Mouse (Mus musculus): ENCODE data around the gene Chuk. TPM values are rescaled to one million over a fixed set of nuclear protein-coding genes. Genes with fewer than 3 reads are reported as not detected.
A peak's percentile ranks its signal among the peaks of the same experiment; 100 is the strongest.
"Not testable (repeated sequence)": the region's sequence is repeated elsewhere in the genome, so short reads cannot be mapped to it uniquely, and the experiment has no call there.

The Chuk gene
- polyA plus RNA-seq, 1 experiment from 2014 or later, result 30.8 TPM

- H3K9me3 ChIP-seq (replicated peaks), result no peaks in the 10 kb centered on the region
- 74% methylated on average over 5 of the region's 5 CpGs for WGBS (ENCODE audit: insufficient replicate concordance)
Observed at GRCm38 (mm10) chr19:44132917-44133316, 25.6 kb upstream of the Chuk start.

DNA sequence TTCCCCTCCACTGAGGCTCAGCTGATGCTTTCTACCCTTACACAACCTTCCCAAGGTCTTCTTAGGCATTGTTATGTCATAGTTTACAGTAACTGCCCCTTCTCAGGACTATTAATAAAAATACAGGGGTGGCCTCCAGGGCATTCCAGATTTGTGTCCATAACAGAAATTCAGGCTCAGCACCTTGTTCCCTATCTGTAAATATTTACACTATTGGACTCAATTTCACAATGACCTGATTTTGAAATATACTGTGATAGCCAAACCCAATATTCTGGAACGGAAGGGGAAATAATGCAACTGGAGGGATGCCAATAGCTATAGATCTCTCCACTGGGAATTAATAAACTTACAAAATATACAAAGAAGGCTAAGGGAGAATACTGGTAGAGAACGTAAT lies 21.3 kb upstream of the Chuk start:
- Histone ChIP-seq H3K9ac (no peak overlapping the region), H3K9me3 (replicated peaks) (no peaks in the 10 kb centered on the region), H3K4me2 (no peak overlapping the region), H3K4me1 (peaks cover 8% of the 10 kb centered on the region), H3K4me3 (no peak overlapping the region), H3K27ac (no peak overlapping the region), H3K27me3 (replicated peaks) (no peaks in the 10 kb centered on the region), H3K36me3 (peaks cover 92% of the 10 kb centered on the region)
- 84% methylated on average over 2 of the region's 2 CpGs for WGBS (ENCODE audit: insufficient replicate concordance)
- no peak for ATAC-seq

More at GRCm38 (mm10) chr19:44132917-44133316, 25.6 kb upstream of the Chuk start:
- Histone ChIP-seq H3K4me3 (no peak overlapping the region), H3K4me2 (no peak overlapping the region), H3K36me3 (peaks cover 49% of the 10 kb centered on the region), H3K27me3 (replicated peaks) (no peaks in the 10 kb centered on the region), H3K27ac (no peak overlapping the region), H3K4me1 (peaks cover 25% of the 10 kb centered on the region), H3K9ac (no peak overlapping the region)
- no peak for ATAC-seq

- ATAC-seq, result no peak
- Histone ChIP-seq H3K4me3 (no peak overlapping the region), H3K9me3 (replicated peaks) (no peaks in the 10 kb centered on the region), H3K27me3 (replicated peaks) (no peaks in the 10 kb centered on the region), H3K27ac (no peak overlapping the region), H3K9ac (no peak overlapping the region), H3K4me1 (0 out of 2 replicates have a peak, but pooled peaks cover 1% of the 10 kb centered on the region), H3K36me3 (peaks cover 96% of the 10 kb centered on the region), H3K4me2 (no peak overlapping the region)
- WGBS (ENCODE audit: insufficient replicate concordance), result 85% methylated on average over 10 of the region's 10 CpGs
Observed at GRCm38 (mm10) chr19:44127729-44128497, 20.6 kb upstream of the Chuk start.

DNA sequence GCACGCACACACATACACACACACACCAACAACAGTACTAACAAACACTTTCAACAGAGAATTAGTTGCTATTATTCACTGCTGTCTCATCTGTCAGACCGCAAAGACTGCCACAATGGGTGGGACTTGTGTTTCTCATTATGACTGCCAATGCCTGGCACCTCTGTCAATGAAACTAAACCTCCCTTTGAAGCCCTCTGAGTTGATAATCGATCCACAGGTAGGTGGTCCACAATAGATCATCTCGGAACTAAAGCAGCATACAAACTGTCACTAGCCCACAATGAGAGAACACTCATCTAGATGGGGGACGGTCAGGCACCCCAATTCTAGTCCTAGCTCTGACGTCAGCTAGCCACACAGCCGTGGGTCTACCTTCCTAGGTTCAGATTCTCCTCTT lies 13.9 kb upstream of the Chuk start:
- ATAC-seq, result no peak
- no peak overlapping the region for H3K9ac ChIP-seq
- WGBS (ENCODE audit: insufficient replicate concordance), result 83% methylated on average over 7 of the region's 7 CpGs
- H3K36me3 ChIP-seq, result peaks cover 96% of the 10 kb centered on the region
- H3K4me3 ChIP-seq, result no peak overlapping the region
- no peaks in the 10 kb centered on the region for H3K27me3 ChIP-seq (replicated peaks)
- no peak overlapping the region for H3K27ac ChIP-seq
- H3K4me1 ChIP-seq, result no peaks in the 10 kb centered on the region
- no peak overlapping the region for H3K4me2 ChIP-seq
- H3K9me3 ChIP-seq (replicated peaks), result no peaks in the 10 kb centered on the region

- 87% methylated on average over 9 of the region's 9 CpGs for WGBS (ENCODE audit: insufficient replicate concordance)
- H3K4me2 ChIP-seq; H3K27ac ChIP-seq; ATAC-seq; H3K9me3 ChIP-seq (replicated peaks); H3K27me3 ChIP-seq (replicated peaks); H3K4me1 ChIP-seq; H3K9ac ChIP-seq; H3K4me3 ChIP-seq: not testable (repeated sequence)
- peaks cover 97% of the 10 kb centered on the region for H3K36me3 ChIP-seq
Observed at GRCm38 (mm10) chr19:44120686-44121085, 13.4 kb upstream of the Chuk start.

DNA sequence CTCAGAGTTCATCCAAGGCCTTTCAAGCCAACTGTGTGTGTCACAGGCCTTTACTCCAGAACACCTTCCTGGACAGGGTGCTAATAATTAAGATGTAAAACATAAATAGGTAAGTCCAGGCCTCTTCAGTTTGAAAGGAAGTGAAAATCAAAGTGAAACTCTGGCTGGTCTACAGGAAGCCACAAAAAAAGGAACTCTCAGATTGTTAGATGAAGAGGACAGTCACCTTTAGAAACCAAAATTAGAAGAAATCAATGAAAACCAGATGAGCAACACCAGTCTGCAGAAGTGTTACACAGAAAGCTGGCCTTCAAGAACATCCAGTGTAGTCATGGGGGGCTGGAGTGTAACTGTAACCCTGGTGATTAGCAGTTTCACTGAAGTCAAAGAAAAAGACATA lies 10.5 kb upstream of the Chuk start:
- no peaks in the 10 kb centered on the region for H3K4me1 ChIP-seq
- H3K36me3 ChIP-seq, result peaks cover 97% of the 10 kb centered on the region
- no peak overlapping the region for H3K27ac ChIP-seq
- no peaks in the 10 kb centered on the region for H3K9me3 ChIP-seq (replicated peaks)
- no peak overlapping the region for H3K9ac ChIP-seq
- H3K4me3 ChIP-seq, result no peak overlapping the region
- H3K4me2 ChIP-seq, result no peak overlapping the region
- ATAC-seq, result no peak
- no peaks in the 10 kb centered on the region for H3K27me3 ChIP-seq (replicated peaks)

GRCm38 (mm10) chr19:44111706-44112105 lies 4.4 kb upstream of the Chuk start:
- Histone ChIP-seq H3K27ac (no peak overlapping the region), H3K4me3 (no peak overlapping the region), H3K4me2 (no peak overlapping the region), H3K27me3 (replicated peaks) (no peaks in the 10 kb centered on the region), H3K9ac (no peak overlapping the region), H3K4me1 (peaks cover 9% of the 10 kb centered on the region), H3K9me3 (replicated peaks) (no peaks in the 10 kb centered on the region), H3K36me3 (peaks cover 81% of the 10 kb centered on the region)
- WGBS (ENCODE audit: insufficient replicate concordance), result 66% methylated on average over 7 of the region's 7 CpGs
- ATAC-seq, result no peak

GRCm38 (mm10) chr19:44110356-44110755 lies 3.1 kb upstream of the Chuk start:
- Histone ChIP-seq H3K27ac (no peak overlapping the region; the same call in 1 of the 2 replicates), H3K9me3 (replicated peaks) (no peaks in the 10 kb centered on the region), H3K36me3 (peaks cover 67% of the 10 kb centered on the region), H3K27me3 (replicated peaks) (no peaks in the 10 kb centered on the region), H3K4me2 (no peak overlapping the region), H3K4me1 (peaks cover 22% of the 10 kb centered on the region), H3K9ac (no peak overlapping the region), H3K4me3 (no peak overlapping the region)
- WGBS (ENCODE audit: insufficient replicate concordance), result 84% methylated on average over 9 of the region's 9 CpGs
- no peak for ATAC-seq

- H3K9ac ChIP-seq, result no peak overlapping the region
- ATAC-seq, result no peak
Observed at GRCm38 (mm10) chr19:44108996-44109395, 1.7 kb upstream of the Chuk start.

GRCm38 (mm10) chr19:44107661-44108521 lies 611 bp upstream of the Chuk start:
- H3K4me2 ChIP-seq, result peak overlapping the region; percentile 86
- H3K4me1 ChIP-seq, result peaks cover 36% of the 10 kb centered on the region
- 34% methylated on average over 22 of the region's 22 CpGs for WGBS (ENCODE audit: insufficient replicate concordance)
- H3K27me3 ChIP-seq (replicated peaks), result no peaks in the 10 kb centered on the region
- H3K36me3 ChIP-seq, result peaks cover 45% of the 10 kb centered on the region
- H3K4me3 ChIP-seq, result peak overlapping the region; percentile 99
- peak; percentile 43 for ATAC-seq
- peak overlapping the region; percentile 99 for H3K9ac ChIP-seq
- H3K9me3 ChIP-seq (replicated peaks), result no peaks in the 10 kb centered on the region
- H3K27ac ChIP-seq, result peak overlapping the region; percentile 66

More at GRCm38 (mm10) chr19:44108996-44109395, 1.7 kb upstream of the Chuk start:
- Histone ChIP-seq H3K9me3 (replicated peaks) (no peaks in the 10 kb centered on the region), H3K4me3 (no peak overlapping the region), H3K27me3 (replicated peaks) (no peaks in the 10 kb centered on the region), H3K4me2 (no peak overlapping the region), H3K36me3 (peaks cover 54% of the 10 kb centered on the region), H3K27ac (no peak overlapping the region), H3K4me1 (peaks cover 36% of the 10 kb centered on the region)

- H3K4me3 ChIP-seq, result no peak overlapping the region
- peaks cover 36% of the 10 kb centered on the region for H3K4me1 ChIP-seq
- H3K36me3 ChIP-seq, result peaks cover 33% of the 10 kb centered on the region
- ATAC-seq, result no peak
- no peaks in the 10 kb centered on the region for H3K27me3 ChIP-seq (replicated peaks)
- WGBS (ENCODE audit: insufficient replicate concordance), result 65% methylated on average over 1 of the region's 1 CpGs
- H3K27ac ChIP-seq, result no peak overlapping the region
- H3K4me2 ChIP-seq, result no peak overlapping the region
- H3K9me3 ChIP-seq (replicated peaks), result no peaks in the 10 kb centered on the region
- H3K9ac ChIP-seq, result no peak overlapping the region
Observed at GRCm38 (mm10) chr19:44104393-44104792, 2.9 kb downstream of the Chuk start.

DNA sequence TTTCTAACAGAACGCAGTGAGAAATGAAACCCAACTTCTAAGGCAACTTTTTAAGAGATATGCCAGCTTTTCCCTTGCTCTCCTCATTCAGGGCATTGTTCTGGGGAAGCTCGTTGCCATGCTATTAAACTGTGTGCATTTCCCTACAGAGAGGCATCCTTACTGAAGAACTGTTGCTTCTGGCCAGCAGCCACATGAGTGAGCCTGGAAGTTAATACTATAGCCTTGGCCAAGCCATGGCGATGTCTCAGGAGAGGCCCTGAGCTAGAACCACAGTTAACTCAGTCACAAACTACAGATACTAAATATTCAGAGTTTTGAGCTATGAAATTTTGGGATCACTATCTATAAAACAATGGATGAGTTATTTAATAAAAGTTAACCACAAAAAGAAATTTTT lies 4.3 kb downstream of the Chuk start:
- ATAC-seq, result no peak
- WGBS (ENCODE audit: insufficient replicate concordance), result 85% methylated on average over 3 of the region's 3 CpGs
- Histone ChIP-seq H3K4me3 (no peak overlapping the region), H3K9me3 (replicated peaks) (no peaks in the 10 kb centered on the region), H3K27me3 (replicated peaks) (no peaks in the 10 kb centered on the region), H3K9ac (no peak overlapping the region), H3K36me3 (peaks cover 37% of the 10 kb centered on the region), H3K27ac (no peak overlapping the region), H3K4me1 (peaks cover 31% of the 10 kb centered on the region), H3K4me2 (no peak overlapping the region)

All from liver, embryonic 12.5 days (tissue).